Mouse (Mus musculus) forebrain, embryonic 14.5 days (tissue): ENCODE data around the gene Mast4. TPM values are rescaled to one million over a fixed set of nuclear protein-coding genes. Genes with fewer than 3 reads are reported as not detected.
A peak's percentile ranks its signal among the peaks of the same experiment; 100 is the strongest.

ENCODE experiments used
- ATAC-seq: fragments of 200-750 bp; cut with Nextera tagmentation; 2 replicates; pipeline ENCODE4 v1.8.0; 2017; ENCODE audit warnings: mild to moderate bottlenecking, moderate library complexity
- DNase-seq: peaks from one replicate; pipeline ENCODE4 v3.0.0-alpha.2; 2015; ENCODE audit warnings: low spot score
- H3K27ac ChIP-seq: fragments of 300-500 bp; sonication (generic); 2 replicates; pipeline ENCODE4 v1.5.1; 2014; ENCODE audit warnings: low read depth, mild to moderate bottlenecking, control low read depth, low read length, moderate library complexity
- H3K27me3 ChIP-seq: fragments of 300-500 bp; sonication (generic); replicated peaks from 2 replicates; pipeline ENCODE4 v1.6.1; 2014; ENCODE audit warnings: low read length, control low read depth, mixed read lengths; ENCODE audit not compliant: control insufficient read depth, insufficient read depth
- H3K36me3 ChIP-seq: fragments of 300-500 bp; sonication (generic); 2 replicates; pipeline ENCODE4 v1.6.1; 2014; ENCODE audit warnings: low read length, control low read depth; ENCODE audit not compliant: control insufficient read depth, insufficient read depth
- H3K4me1 ChIP-seq: fragments of 300-500 bp; sonication (generic); 2 replicates; pipeline ENCODE4 v1.6.1; 2014; ENCODE audit warnings: antibody characterized with exemption, low read length, control low read depth; ENCODE audit not compliant: control insufficient read depth, insufficient read depth
- H3K4me2 ChIP-seq: fragments of 300-500 bp; sonication (generic); 2 replicates; pipeline ENCODE4 v1.6.1; 2014; ENCODE audit warnings: mild to moderate bottlenecking, control low read depth, low read length
- H3K4me3 ChIP-seq: fragments of 300-500 bp; sonication (generic); 2 replicates; pipeline ENCODE4 v1.5.1; 2014; ENCODE audit warnings: low read depth, low read length, control low read depth
- H3K9ac ChIP-seq: fragments of 300-500 bp; sonication (generic); 2 replicates; pipeline ENCODE4 v1.6.1; 2014; ENCODE audit warnings: mild to moderate bottlenecking, low read length, control low read depth, moderate library complexity
- H3K9me3 ChIP-seq: fragments of 300-500 bp; sonication (generic); replicated peaks from 2 replicates; pipeline ENCODE4 v1.6.1; 2016; ENCODE audit warnings: low read length, control low read depth, mixed read lengths; ENCODE audit not compliant: control insufficient read depth
- WGBS: fragments of 180-500 bp; shearing (Covaris S2); extraction: QIAGEN DNeasy Blood & Tissue Kit; methylation state at CpG from one replicate; pipeline ENCODE4 v1.1.7; 2014; 5-methylcytosine and 5-hydroxymethylcytosine counted together
- polyA plus RNA-seq: library from polyadenylated mRNA; unstranded; fragments of >200 nt; fragmentation: Nextera tagmentation; extraction: Ambion mirVana; gene quantifications from 2 replicates; pipeline ENCODE4 v1.2.1, GENCODE M21; 2014

Gene Mast4
- polyA plus RNA-seq, 1 experiment from 2014 or later: 11.7 TPM

GRCm38 (mm10) chr13:102842237-102842636 is 492.1 kb downstream of the Mast4 start:
- Histone ChIP-seq H3K4me2 (no peak overlapping the region), H3K27me3 (no peaks in the 10 kb centered on the region), H3K4me3 (no peak overlapping the region), H3K9me3 (no peaks in the 10 kb centered on the region), H3K36me3 (no peaks in the 10 kb centered on the region), H3K27ac (no peak overlapping the region), H3K9ac (no peak overlapping the region), H3K4me1 (peaks cover 10% of the 10 kb centered on the region; the same call in 1 of the 2 replicates)
- WGBS: 33% methylated on average over 8 of the region's 8 CpGs
- ATAC-seq: peak; percentile 74
- peak; percentile 55 for DNase-seq

GRCm38 (mm10) chr13:102839741-102840482 is 494.4 kb downstream of the Mast4 start:
- Histone ChIP-seq H3K36me3 (no peaks in the 10 kb centered on the region), H3K4me1 (peaks cover 10% of the 10 kb centered on the region; the same call in 1 of the 2 replicates), H3K4me3 (no peak overlapping the region), H3K9me3 (no peaks in the 10 kb centered on the region), H3K27ac (no peak overlapping the region), H3K27me3 (no peaks in the 10 kb centered on the region), H3K4me2 (no peak overlapping the region), H3K9ac (no peak overlapping the region)
- DNase-seq (no peak), ATAC-seq (no peak)
- WGBS: 41% methylated on average over 7 of the region's 7 CpGs

DNA sequence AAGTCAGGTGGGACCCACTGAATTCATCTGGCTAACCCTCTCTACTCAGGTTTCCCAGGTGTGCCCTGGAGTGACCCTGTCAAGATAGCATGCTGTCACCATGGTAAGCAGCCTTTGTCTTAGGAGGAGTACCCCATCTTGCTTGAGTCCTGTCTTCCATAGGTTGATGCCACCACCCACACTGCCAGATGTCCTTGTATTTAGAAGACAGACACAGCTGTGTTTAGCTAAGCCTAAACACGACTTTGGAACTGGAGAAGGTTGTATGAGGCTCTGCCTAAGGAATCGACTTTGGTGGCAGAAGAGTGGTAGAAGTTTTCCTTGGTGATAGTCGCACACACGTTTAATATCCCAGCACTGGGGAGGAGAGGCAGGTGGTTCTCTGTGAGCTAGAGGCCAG is 496.9 kb downstream of the Mast4 start:
- 85% methylated on average over 4 of the region's 4 CpGs for WGBS
- no peak overlapping the region for H3K27ac ChIP-seq
- no peak overlapping the region for H3K4me2 ChIP-seq
- H3K9ac ChIP-seq: no peak overlapping the region
- H3K27me3 ChIP-seq: no peaks in the 10 kb centered on the region
- no peaks in the 10 kb centered on the region for H3K36me3 ChIP-seq
- ATAC-seq (no peak), DNase-seq (no peak)
- no peak overlapping the region for H3K4me3 ChIP-seq
- no peaks in the 10 kb centered on the region for H3K9me3 ChIP-seq
- H3K4me1 ChIP-seq: peaks cover 4% of the 10 kb centered on the region; the same call in 1 of the 2 replicates

DNA sequence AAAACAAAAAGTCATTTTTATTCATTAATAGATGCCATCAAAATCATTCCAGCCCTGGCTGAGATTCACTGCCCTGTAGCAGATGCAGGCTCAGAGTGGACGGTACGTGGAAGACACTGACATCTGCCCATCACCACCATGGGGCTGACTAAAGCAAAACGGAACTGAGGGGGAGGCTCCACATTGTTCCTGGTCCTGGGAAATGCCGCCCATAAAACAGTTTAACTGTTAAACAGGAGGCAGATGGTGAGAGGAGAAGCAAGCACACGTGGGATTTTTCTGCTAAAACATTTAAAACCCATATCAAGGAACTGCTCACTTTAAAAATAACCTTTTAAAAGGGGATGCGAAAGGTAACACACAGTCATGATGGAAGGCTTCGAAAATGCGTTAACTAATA is 499.0 kb downstream of the Mast4 start:
- Histone ChIP-seq H3K27ac (no peak overlapping the region), H3K9ac (no peak overlapping the region), H3K27me3 (no peaks in the 10 kb centered on the region), H3K4me3 (no peak overlapping the region), H3K4me1 (no peaks in the 10 kb centered on the region), H3K9me3 (no peaks in the 10 kb centered on the region), H3K4me2 (no peak overlapping the region), H3K36me3 (no peaks in the 10 kb centered on the region)
- DNase-seq (no peak), ATAC-seq (no peak)
- 85% methylated on average over 8 of the region's 8 CpGs for WGBS

DNA sequence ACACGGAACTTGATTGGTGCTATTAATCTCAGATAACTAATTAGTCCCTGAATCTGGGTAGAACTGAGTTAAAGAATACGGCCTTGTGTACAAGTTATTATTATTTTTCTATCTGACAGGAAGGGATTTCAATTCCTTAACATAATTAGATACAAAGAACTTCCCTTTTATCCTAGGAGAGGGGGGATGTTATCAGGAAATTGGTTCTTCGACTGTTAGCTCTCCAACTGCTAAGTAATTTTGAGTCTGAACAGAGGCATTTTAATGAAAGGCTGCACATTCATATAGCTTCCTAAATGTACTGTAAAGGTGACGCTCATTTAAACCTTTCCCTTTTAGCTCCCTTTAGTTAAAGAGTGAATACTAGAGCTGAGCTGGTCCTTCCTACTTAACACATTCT is 516.0 kb downstream of the Mast4 start:
- Histone ChIP-seq H3K4me2 (no peak overlapping the region), H3K4me3 (no peak overlapping the region), H3K9me3 (no peaks in the 10 kb centered on the region), H3K27ac (no peak overlapping the region), H3K4me1 (no peaks in the 10 kb centered on the region), H3K36me3 (no peaks in the 10 kb centered on the region), H3K9ac (no peak overlapping the region), H3K27me3 (no peaks in the 10 kb centered on the region)
- DNase-seq (no peak), ATAC-seq (no peak)
- WGBS: 47% methylated on average over 4 of the region's 4 CpGs

- H3K9me3 ChIP-seq: no peaks in the 10 kb centered on the region
- no peaks in the 10 kb centered on the region for H3K27me3 ChIP-seq
- DNase-seq (no peak), ATAC-seq (no peak)
- H3K4me3 ChIP-seq: no peak overlapping the region
- no peak overlapping the region for H3K9ac ChIP-seq
- H3K27ac ChIP-seq: no peak overlapping the region
- H3K4me2 ChIP-seq: no peak overlapping the region
- WGBS: 96% methylated on average over 7 of the region's 7 CpGs
- no peaks in the 10 kb centered on the region for H3K4me1 ChIP-seq
- no peaks in the 10 kb centered on the region for H3K36me3 ChIP-seq
Measured at GRCm38 (mm10) chr13:102816689-102817088, 517.6 kb downstream of the Mast4 start.

DNA sequence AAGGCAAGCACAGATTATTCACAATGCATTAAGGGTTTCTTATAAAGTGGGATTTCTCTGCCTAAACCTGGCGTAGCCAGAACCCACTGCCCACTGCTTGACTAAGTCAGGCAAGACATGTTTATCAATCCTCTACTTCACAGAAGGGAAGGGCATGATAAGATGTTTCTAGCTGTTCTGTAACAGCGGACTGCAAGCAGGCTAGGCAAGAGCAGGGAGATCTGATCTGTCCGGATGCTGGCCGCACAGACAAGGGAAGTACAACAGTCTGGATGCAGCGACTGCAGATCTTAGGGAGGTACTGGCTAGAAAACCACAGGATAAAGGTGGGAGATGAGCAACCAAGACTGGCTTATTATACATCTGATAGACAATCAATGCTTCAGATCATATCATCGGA is 519.1 kb downstream of the Mast4 start:
- H3K27ac ChIP-seq: no peak overlapping the region
- peaks cover 10% of the 10 kb centered on the region for H3K4me1 ChIP-seq
- no peak overlapping the region for H3K9ac ChIP-seq
- H3K4me2 ChIP-seq: no peak overlapping the region
- H3K27me3 ChIP-seq: no peaks in the 10 kb centered on the region
- no peak overlapping the region for H3K4me3 ChIP-seq
- 95% methylated on average over 6 of the region's 6 CpGs for WGBS
- no peaks in the 10 kb centered on the region for H3K9me3 ChIP-seq
- ATAC-seq (no peak), DNase-seq (no peak)
- no peaks in the 10 kb centered on the region for H3K36me3 ChIP-seq

DNA sequence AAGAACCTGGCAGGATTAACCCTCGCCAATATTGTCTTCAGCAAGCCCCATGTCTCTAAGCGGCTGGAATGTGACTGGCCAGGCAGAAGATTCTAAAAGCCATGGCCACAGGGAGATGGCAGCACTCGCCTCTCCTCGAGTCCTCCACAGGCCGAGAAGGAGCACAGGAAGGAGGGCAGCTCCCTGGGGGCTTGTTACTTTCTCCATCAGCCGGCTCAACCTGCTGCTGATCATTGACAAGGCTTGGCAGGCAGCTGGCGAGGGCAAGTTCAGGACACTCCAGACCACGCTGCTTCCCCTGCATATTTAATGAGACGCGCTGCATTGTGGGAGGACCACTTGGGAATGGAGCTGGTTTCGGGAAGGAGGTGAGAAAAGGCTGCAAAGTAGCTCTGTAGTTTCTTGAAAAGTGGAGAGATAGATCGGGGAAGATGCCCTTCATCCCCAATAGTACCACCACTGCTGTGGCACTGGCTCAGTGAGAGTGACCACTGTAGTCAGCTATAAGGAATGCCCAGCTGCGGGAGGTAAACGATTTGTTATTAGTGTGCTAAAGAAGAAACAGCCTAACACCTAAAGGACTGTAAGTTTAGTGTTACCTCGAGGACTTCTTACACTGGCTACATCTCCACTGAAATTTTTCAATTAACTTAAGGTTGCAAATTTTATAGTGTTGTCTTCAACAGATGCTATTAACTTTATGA is 523.0 kb downstream of the Mast4 start:
- peak; percentile 66 for DNase-seq
- WGBS: 17% methylated on average over 15 of the region's 15 CpGs
- no peak overlapping the region for H3K27ac ChIP-seq
- peak overlapping the region; percentile 51 for H3K9ac ChIP-seq
- no peaks in the 10 kb centered on the region for H3K27me3 ChIP-seq
- no peaks in the 10 kb centered on the region for H3K9me3 ChIP-seq
- peak; percentile 75 for ATAC-seq
- H3K4me1 ChIP-seq: peaks cover 10% of the 10 kb centered on the region
- H3K36me3 ChIP-seq: no peaks in the 10 kb centered on the region
- H3K4me3 ChIP-seq: peak overlapping the region; percentile 21
- peak overlapping the region; percentile 51 for H3K4me2 ChIP-seq

GRCm38 (mm10) chr13:102806652-102807051 is 527.6 kb downstream of the Mast4 start:
- 86% methylated on average over 3 of the region's 3 CpGs for WGBS
- Histone ChIP-seq H3K9ac (no peak overlapping the region), H3K9me3 (no peaks in the 10 kb centered on the region), H3K27me3 (no peaks in the 10 kb centered on the region), H3K4me3 (no peak overlapping the region), H3K4me1 (peaks cover 10% of the 10 kb centered on the region), H3K4me2 (no peak overlapping the region), H3K36me3 (no peaks in the 10 kb centered on the region), H3K27ac (no peak overlapping the region)
- ATAC-seq (no peak), DNase-seq (peak; percentile 62)
